Mouse (Mus musculus): Measurements from ENCODE around the gene Chd1.

Chd1 gene

DNA sequence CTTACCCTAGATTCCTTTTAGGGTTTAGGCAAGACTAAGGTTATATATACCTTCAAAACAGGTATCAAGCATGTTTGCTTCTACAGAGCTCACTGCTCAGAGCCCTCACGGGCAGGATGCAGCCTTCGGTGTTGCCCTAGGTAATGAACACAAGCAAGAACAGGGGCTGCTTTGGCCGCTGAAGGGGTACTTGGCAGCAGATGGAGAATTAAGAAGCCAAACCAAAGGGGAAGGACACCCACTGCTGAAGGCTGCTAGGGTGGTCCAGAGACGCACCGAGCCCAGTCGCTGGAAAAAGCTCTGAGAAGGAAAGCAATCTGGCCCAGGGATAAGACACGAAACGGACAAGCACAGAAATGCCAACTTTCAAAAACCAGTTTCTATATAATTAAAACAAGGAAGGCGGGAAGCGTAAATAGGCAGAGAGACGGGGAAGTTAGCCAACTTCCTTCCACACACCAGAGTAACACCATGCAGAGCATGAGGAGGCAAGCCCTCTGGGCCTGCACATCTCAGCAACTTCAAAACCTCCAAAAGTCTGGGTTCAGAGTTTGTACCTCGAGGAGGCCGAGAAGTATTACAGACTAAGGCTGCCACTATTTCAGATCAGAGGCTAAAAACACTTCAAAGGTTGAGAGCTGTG is 107.5 kb downstream of the Chd1 start:
- no peak for DNase-seq (ENCODE audit: low spot score in 2 of 2)

DNA sequence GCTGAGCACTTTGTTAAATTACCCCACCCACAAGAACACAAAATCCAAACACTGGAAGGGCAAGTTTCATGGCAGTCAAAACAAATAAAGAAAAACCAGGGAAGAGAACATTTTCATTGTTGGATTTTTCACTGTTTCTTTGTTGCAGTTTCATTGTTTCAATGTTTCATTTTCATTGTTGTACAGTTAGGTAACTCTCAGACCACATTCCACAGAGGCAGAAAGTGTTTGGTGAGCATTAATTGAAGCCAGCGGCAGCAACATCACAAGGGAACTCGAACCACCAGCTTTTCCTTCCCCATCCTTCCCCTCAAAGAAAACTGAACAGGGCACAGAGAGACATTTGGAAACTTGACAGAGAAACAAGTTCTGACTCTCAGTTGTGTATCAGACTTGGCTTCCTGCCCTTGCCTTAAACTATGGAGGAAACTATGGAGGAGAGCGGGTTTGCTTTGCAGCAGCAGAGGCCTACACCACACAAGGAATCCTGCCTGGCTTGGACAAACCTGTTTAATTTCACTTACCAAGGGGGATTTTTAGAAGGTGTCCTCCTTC is 109.0 kb downstream of the Chd1 start:
- DNase-seq (ENCODE audit: low spot score in 2 of 2) = no peak

DNA sequence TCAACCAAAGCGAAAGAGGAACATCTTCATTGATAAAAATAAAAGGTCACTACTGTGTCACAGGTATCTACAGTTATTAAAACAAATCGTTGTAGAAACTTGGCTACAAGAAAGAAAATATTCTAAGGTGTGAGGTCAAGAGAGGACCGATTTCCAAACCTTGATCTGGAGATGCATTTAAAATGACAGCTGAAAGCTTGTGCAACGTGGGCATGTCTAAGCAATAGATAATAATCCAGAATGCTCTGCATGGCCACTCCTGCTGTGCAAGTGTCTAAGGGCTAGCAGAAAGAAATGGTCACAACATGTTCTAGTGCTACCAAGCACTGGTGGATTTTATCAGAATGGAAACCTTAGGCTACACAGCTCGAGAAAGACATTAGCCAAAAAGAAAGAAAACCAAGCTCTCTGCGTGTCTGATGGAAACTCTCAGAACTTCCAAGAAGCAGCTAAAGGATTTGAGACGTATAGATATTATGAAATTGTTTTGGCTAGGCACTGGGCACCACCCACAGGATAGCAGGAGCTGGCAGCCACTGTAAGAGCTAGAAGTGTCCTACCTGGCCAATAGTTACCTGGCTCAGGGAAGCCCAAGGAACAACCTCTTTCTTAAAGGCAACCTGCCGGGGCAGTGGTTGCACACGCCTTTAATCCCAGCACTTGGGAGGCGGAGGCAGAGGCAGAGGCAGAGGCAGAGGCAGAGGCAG is 110.7 kb downstream of the Chd1 start:
- no peak for DNase-seq (ENCODE audit: low spot score in 2 of 2)

DNA sequence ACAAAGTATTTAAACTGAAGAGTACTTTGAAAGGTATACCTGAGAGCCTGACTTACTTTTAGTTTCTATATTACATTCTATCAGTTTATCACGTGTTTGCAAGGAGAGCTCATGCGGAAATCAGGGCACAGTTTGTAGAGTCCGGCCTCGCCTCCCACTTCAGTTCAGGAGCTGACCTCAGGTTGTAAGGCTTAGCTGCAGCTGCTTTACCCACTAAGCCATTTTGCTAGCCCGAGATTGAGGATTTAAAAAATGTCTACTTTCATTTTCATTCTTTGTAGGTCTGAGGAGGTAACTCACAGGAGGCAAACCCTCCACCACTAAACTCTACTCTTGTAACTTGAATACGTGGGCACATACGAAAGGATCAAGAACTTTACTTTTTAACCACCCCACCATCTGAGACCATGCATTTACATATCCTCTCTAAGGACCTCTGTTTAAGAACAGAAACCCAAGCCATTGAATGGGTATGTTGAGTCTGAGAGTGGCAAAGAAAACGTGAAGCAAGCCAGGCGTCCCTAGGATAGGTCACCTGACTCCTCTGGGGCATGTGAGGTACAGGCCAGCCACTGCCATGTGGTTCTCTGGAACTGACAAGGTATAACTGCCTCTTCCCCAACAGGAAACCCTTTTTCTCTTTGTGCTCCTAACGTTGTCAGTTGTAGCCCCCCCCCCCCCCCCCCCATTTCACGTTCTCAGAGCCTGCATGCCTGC is 111.8 kb downstream of the Chd1 start:
- no peak for DNase-seq (ENCODE audit: low spot score in 2 of 2)

DNA sequence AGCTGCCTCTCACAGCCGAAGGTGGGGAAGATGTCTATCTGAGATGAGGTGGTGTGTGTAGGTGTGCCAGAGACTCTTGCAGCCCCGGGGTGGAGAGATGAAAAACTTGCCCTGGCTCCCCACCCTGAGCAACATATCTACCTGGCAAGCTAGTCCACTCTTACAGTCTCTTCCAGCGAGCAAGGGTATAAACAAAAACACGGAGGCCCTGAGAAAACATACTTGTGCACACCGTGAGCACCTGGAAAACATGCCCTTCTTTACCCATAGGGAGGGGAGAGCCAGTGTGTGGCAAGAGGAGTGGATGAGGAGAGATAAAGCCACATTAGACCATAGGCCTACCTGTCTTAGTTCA is 112.3 kb downstream of the Chd1 start:
- no peak for DNase-seq (ENCODE audit: low spot score in 2 of 2)

DNA sequence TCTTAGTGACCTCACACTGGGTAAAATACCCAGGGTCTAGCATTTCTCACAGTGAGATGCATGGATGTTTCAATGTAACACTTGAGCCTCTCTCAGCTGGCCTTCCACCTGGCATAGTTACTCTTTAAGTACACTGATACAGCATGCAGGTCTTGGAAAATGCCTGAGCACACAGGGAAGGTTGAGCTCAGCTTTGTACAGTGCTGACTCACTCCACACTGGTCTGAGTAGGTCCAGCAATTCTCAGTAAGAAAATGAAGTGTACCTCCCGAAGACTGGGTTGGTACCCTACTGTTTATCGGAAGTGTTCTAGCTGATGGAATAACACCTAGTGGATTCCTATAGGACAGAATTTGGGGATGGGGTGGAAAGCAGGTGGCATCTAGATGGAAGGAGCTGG is 112.9 kb downstream of the Chd1 start:
- DNase-seq (ENCODE audit: low spot score in 2 of 2) = no peak

DNA sequence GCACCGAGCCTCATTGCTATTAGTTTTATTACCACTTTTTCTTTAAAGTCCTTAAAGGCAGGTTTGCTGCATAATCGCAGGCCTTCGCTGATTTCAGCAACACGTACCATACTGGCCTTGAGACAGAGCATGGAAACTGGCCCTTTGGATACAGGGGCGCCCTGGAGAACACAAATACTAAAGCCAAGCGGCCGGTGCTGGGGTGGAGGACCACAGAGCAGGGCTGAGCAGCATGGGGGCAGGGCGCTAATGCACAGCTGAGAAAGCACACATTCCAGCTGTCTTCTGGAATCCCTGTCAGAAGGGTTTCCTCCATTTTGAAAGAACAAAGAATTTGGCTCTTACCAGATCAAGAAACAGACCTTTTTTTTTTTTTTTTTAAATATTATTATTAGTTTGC is 113.6 kb downstream of the Chd1 start:
- no peak for DNase-seq (ENCODE audit: low spot score in 2 of 2)

DNA sequence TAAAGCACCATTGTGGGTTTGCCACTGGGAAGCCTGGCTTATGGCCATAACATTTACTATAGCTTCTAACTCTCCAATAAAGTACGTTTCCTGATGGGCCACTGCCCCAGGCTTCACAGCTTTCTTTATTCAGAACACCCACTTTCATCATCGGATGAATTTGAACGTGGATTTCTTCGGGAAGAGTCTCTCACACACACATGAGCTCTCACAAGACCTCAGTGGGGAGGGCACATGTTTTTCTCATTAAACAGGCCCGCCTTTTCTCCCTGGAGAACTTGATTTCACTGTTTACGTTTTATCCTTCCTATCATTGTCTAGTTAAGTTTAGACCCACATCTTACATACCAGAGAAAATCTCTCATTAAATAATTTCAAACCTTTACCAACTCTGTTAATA is 115.4 kb downstream of the Chd1 start:
- no peak for DNase-seq (ENCODE audit: low spot score in 2 of 2)

DNA sequence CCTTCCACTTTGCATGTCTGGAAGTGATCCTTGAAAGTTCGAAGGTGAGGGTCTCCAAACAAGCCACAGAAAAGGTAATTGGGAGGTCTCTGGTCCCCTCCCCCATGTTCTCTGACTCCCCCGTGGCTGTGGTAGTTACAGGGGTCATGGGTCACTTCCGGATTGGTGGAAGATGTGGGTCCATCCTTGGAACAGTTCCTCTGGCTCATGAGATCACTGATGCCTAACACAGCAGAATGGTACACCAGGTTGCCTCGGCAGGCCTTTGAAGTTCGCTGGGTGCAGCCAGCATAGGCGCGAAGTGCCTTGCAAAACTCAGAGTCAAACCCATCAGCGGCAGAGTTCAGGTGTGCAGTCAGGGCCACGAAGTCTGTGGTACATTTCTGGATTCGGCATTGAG is 116.0 kb downstream of the Chd1 start:
- no peak for DNase-seq (ENCODE audit: low spot score in 2 of 2)

DNA sequence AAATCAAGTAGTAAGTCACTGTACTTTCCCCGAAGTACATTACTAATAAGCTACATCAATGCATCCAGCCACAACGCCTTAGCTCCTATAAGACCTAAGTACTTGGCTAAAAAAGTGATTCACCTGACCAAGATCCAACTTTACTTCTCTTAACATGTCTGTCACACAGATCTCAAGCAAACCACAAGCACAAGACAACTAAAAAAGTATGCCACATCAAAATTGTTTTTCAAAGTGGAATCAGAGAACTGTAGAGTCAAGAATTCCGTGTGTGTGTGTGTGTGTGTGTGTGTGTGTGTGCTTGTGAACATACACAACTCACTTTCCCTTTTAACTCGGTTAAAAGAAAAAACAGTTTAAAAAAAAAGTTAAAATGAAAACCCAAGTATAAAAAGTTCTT is 116.9 kb downstream of the Chd1 start:
- no peak for DNase-seq (ENCODE audit: low spot score in 2 of 2)
